Mouse (Mus musculus) limb, embryonic 14.5 days (tissue): ENCODE measurements at regions not wholly inside any gene's neighbourhood (a gene's known extent, or its start where the extent isn't known, plus 50 kb on each side); places are given as distances from the start of the nearest gene placed in this dataset.

Experiments used
- ATAC-seq: fragments of 200-750 bp; cut with Nextera tagmentation; 2 replicates; pipeline ENCODE4 v1.8.0; 2017; ENCODE audit warnings: low read depth, moderate number of reproducible peaks, moderate TSS enrichment; ENCODE audit not compliant: low FRiP score
- DNase-seq: peaks from one replicate; pipeline ENCODE4 v3.0.0-alpha.2; 2015; ENCODE audit warnings: low spot score
- H3K27ac ChIP-seq: fragments of 300-500 bp; sonication (generic); replicated peaks from 2 replicates; pipeline ENCODE4 v1.5.1; 2014; ENCODE audit warnings: low read depth, mild to moderate bottlenecking, low read length, moderate library complexity, mixed read lengths
- H3K27me3 ChIP-seq: fragments of 300-500 bp; sonication (generic); 2 replicates; pipeline ENCODE4 v1.6.1; 2014; ENCODE audit warnings: low read length, mixed read lengths; ENCODE audit not compliant: control insufficient read depth, insufficient read depth
- H3K36me3 ChIP-seq: fragments of 300-500 bp; sonication (generic); 2 replicates; pipeline ENCODE4 v1.6.1; 2014; ENCODE audit warnings: mild to moderate bottlenecking, low read length, moderate library complexity, mixed read lengths; ENCODE audit not compliant: control insufficient read depth, insufficient read depth
- H3K4me1 ChIP-seq: fragments of 300-500 bp; sonication (generic); 2 replicates; pipeline ENCODE4 v1.6.1; 2014; ENCODE audit warnings: antibody characterized with exemption, low read length, mixed read lengths; ENCODE audit not compliant: control insufficient read depth, insufficient read depth
- H3K4me2 ChIP-seq: fragments of 300-500 bp; sonication (generic); replicated peaks from 2 replicates; pipeline ENCODE4 v1.6.1; 2014; ENCODE audit warnings: low read depth, mild to moderate bottlenecking, low read length, moderate library complexity; ENCODE audit not compliant: severe bottlenecking
- H3K4me3 ChIP-seq: fragments of 300-500 bp; sonication (generic); replicated peaks from 2 replicates; pipeline ENCODE4 v1.5.1; 2014; ENCODE audit warnings: low read length
- H3K9ac ChIP-seq: fragments of 300-500 bp; sonication (generic); 2 replicates; pipeline ENCODE4 v1.6.1; 2014; ENCODE audit warnings: mild to moderate bottlenecking, low read depth, low read length, moderate library complexity; ENCODE audit not compliant: severe bottlenecking
- H3K9me3 ChIP-seq: fragments of 300-500 bp; sonication (generic); 2 replicates; pipeline ENCODE4 v1.6.1; 2016; ENCODE audit warnings: low read length; ENCODE audit not compliant: control insufficient read depth
- POLR2A ChIP-seq: fragments of 200-500 bp; IDR thresholded peaks from 2 replicates; pipeline ENCODE4 v1.8.0; 2012; ENCODE audit warnings: inconsistent platforms, mild to moderate bottlenecking, moderate library complexity, borderline replicate concordance; ENCODE audit not compliant: insufficient read depth, insufficient read length; ENCODE audit errors: extremely low read depth
- WGBS: fragments of 180-500 bp; shearing (Covaris S2); extraction: QIAGEN DNeasy Blood & Tissue Kit; methylation state at CpG from one replicate; pipeline ENCODE4 v1.1.7; 2014; 5-methylcytosine and 5-hydroxymethylcytosine counted together

DNA sequence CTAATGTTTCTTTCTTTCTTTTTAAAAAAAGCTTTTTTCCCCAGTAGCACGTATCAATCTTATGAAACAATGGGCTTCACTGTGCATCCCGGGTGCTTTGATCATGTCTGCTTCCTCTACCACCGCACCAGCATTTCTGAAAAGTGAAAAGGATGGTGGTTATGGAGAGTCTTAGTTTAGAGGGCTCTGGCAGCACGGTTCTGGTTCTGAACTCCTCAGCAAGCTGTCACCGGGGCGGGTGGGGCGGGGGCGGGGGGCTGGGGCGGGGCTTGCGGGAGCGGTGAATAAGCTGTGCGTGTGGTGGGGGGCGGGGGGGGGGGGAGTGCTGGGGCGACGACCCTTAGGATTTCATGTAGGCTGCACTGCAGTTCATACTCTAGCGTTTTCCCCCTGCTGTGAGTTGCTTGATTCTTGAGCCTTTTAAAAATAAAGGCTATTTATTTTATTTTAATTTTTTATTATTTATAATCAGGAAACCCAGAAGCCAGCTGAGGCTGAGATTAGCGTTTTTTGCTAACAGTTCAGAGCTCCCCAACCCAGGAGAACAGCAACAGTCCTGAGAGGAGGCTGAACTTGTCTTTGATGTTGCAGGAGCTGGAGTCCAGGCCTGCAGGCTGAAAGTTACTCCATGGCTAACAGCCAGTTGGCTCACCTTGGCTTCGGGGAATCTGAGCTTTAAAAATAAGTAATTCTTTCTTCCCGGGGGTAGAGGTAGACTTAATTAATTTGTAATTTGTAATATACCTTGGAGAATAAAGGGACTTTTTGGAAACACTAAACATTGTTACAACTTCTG lies 59.2 kb upstream of the Tut7 start:
- no peaks in the 10 kb centered on the region for H3K27me3 ChIP-seq
- ATAC-seq: peak; percentile 59
- H3K4me3 ChIP-seq: no peak overlapping the region
- TF ChIP-seq POLR2A: no peak
- DNase-seq: peak; percentile 67
- peak overlapping the region; percentile 86 for H3K27ac ChIP-seq
- WGBS: 19% methylated on average over 13 of the region's 19 CpGs
- peaks cover 14% of the 10 kb centered on the region for H3K4me1 ChIP-seq
- H3K9ac ChIP-seq: no peak overlapping the region
- no peaks in the 10 kb centered on the region for H3K36me3 ChIP-seq
- H3K4me2 ChIP-seq: peak overlapping the region; percentile 30; the same call in 1 of the 2 replicates
- H3K9me3 ChIP-seq: no peaks in the 10 kb centered on the region

DNA sequence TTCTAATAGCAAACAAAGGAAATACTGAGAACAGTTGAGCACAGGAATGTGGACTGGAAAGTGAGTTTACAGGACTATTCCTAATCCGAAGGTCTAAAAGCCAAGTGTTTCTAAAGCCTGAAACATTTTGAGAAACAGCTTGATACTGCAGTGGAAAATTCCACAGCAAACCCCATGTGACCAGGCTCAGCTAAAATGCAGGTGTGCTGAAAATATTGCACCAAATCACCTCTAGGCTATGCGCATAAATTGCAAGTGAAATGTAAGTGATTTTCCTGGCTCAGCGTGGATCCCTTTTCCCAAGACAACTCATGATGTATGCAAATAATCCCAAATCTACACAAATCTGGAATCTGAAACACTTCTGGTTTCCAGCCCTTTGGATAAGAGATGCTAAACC lies 57.1 kb upstream of the Tut7 start:
- ATAC-seq: peak; percentile 80
- Histone ChIP-seq H3K36me3 (no peaks in the 10 kb centered on the region), H3K4me1 (peaks cover 19% of the 10 kb centered on the region), H3K9ac (no peak overlapping the region), H3K9me3 (no peaks in the 10 kb centered on the region), H3K27ac (peak overlapping the region; percentile 75), H3K4me2 (no peak overlapping the region), H3K27me3 (no peaks in the 10 kb centered on the region), H3K4me3 (no peak overlapping the region)
- WGBS: 28% methylated on average over 3 of the region's 3 CpGs
- DNase-seq: peak; percentile 84
- no peak for TF ChIP-seq POLR2A

DNA sequence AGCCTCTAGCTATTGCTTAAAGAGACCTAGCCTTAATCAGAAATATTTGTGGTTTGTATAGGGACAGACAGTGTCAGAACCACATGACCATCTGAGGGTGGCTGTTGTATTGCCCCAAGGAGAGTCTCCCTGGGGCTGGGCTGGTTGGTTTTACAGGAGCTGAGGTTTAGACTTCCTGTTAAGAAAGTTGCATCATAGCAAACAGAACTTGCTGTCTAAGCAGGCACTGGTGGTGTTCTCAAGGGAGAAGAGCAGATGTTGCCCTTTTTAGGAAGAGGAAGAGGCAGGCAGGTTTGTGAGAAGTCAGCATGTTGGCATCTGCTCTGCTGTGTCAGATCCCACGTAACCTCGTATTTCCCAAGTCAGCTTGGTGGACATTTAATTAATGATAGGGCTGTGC lies 52.7 kb upstream of the Tut7 start:
- Histone ChIP-seq H3K9ac (no peak overlapping the region), H3K36me3 (no peaks in the 10 kb centered on the region), H3K4me3 (no peak overlapping the region), H3K27ac (no peak overlapping the region), H3K4me2 (no peak overlapping the region), H3K4me1 (peaks cover 20% of the 10 kb centered on the region), H3K27me3 (no peaks in the 10 kb centered on the region), H3K9me3 (no peaks in the 10 kb centered on the region)
- ATAC-seq (no peak), DNase-seq (peak; percentile 33)
- no peak for TF ChIP-seq POLR2A
- WGBS: 27% methylated on average over 2 of the region's 2 CpGs

DNA sequence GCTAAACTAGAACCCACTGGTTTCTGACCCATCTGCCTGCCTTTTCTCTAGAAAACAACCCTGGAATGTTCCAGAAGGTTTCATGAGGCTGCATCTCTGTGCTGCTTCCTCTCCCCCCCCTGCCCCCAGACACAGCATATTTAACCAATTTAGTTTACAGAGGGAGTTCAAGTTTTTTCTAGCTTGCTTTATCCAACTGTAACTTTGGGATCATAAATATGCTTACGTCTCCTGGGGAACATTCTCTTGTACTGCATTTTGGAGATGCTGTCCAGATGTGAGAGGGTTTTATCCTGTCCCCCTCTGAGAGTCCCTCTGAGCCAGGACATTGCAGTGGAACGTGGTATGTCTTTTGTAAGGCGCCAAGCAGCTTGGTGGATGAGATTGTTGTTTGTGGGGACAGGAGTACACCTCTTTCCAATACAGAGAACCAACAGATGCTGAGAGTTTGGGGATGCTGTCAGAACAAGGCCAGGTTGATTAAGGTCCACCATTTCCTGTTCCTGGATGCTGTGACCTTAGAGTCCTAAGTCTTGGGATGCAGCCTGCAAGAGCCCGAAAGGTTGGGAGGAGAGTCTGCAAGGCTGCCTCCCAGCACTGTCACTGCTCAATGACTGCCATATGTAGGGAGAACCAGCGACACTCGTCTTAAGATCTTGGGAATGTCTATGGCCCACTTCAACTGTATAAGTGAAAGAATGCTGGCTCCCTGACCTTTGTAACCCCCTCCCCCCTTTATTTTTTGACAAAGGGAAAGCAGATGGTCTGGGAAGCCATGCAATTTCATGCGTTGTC lies 51.4 kb upstream of the Tut7 start:
- Histone ChIP-seq H3K4me3 (no peak overlapping the region), H3K27me3 (no peaks in the 10 kb centered on the region), H3K9ac (no peak overlapping the region), H3K36me3 (no peaks in the 10 kb centered on the region), H3K4me2 (no peak overlapping the region), H3K27ac (peak overlapping the region; percentile 64), H3K9me3 (no peaks in the 10 kb centered on the region), H3K4me1 (peaks cover 20% of the 10 kb centered on the region)
- WGBS: 49% methylated on average over 7 of the region's 7 CpGs
- DNase-seq (peak; percentile 59), ATAC-seq (peak; percentile 55; the same call in 1 of the 2 replicates)
- TF ChIP-seq POLR2A: no peak
